Mouse (Mus musculus): Measurements from ENCODE around the gene Tspan4.

Gene Tspan4

GRCm38 (mm10) chr7:141475011-141475804 lies at the start of gene Tspan4, which contains the start of gene Polr2l:
TSS of gene Tspan4 (plus strand) at chr7:141475240.
TSS of gene Polr2l (minus strand) at chr7:141475132.
- DNase-seq (ENCODE audit: low spot score), result peak; percentile 89

GRCm38 (mm10) chr7:141426948-141427730 lies 47.9 kb upstream of the Tspan4 start:
- DNase-seq (ENCODE audit: low spot score), result no peak

DNA sequence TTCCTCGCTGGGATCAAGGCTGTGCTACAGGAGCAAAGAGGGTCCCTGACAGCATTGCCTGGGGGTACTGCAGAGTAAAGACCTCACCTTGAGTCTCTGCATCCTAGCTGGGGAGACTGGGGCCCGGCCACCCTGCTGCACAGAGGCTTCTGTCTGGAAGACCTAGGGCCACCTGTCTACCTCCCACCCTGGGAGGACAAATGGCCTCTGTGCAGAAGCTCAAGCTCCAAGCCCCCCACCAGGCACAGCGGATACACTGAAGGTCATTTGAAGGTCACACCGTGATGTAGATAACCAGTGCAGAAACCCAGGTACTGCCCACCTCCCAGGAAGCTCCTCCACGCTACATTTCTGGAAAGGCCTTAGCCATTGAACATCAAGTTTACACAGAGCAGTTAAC lies 46.3 kb upstream of the Tspan4 start:
- DNase-seq (ENCODE audit: low spot score), result no peak

GRCm38 (mm10) chr7:141429310-141429709 lies 45.7 kb upstream of the Tspan4 start, which contains the start of gene Cend1:
TSS of gene Cend1 (minus strand) at chr7:141429491.
- DNase-seq (ENCODE audit: low spot score), result peak; percentile 93

- DNase-seq (ENCODE audit: low spot score), result no peak
Measured at GRCm38 (mm10) chr7:141429840-141430584, 45.0 kb upstream of the Tspan4 start.

- no peak for DNase-seq (ENCODE audit: low spot score)
Measured at GRCm38 (mm10) chr7:141430585-141431240, 44.3 kb upstream of the Tspan4 start.

GRCm38 (mm10) chr7:141431434-141432185 lies 43.4 kb upstream of the Tspan4 start:
- DNase-seq (ENCODE audit: low spot score), result no peak

GRCm38 (mm10) chr7:141432186-141432611 lies 42.8 kb upstream of the Tspan4 start:
- DNase-seq (ENCODE audit: low spot score), result no peak

- DNase-seq (ENCODE audit: low spot score), result no peak
Measured at GRCm38 (mm10) chr7:141432741-141433516, 42.1 kb upstream of the Tspan4 start.

DNA sequence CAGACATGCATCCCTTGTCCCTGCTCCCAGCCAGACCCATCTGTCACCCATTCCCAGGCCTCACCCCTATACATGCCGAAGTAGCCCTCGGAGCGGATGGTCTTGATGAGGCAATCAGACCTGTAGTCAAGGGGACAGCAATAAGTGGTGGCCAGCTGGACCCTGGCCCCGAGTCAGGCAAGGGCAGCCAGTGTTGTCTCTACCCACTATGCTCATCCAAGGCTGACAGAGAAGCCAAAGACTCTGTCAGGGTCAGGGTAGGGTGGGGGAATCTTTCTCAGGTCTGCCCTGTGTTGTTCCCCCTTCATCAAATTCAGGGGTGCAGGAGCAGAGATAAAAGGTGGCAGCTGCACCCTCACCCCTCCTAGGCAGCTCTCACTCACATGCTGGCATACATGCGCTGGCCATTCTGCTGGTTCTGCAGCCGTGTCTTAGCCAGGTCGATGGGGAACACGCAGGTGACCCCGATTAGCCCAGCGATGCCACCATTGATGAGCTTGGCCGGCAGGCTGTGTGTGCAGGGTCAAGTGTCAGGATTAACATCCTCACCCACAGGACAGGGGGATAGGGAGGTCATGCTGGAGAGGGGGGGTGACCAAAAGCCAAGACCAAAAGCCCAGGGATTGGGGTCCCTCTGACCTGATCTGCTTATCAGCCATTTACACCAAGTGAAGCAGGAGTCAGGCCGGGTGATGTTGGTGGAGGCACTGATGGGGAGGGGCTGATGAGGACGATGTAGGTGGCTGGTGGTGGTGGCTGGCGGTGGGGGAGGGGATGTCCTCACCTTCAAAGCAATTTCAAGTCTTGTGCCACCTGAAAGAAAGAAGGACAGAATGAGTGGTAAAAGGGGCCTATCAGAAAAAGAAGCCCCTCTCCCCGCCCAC lies 41.3 kb upstream of the Tspan4 start:
- DNase-seq (ENCODE audit: low spot score), result no peak

DNA sequence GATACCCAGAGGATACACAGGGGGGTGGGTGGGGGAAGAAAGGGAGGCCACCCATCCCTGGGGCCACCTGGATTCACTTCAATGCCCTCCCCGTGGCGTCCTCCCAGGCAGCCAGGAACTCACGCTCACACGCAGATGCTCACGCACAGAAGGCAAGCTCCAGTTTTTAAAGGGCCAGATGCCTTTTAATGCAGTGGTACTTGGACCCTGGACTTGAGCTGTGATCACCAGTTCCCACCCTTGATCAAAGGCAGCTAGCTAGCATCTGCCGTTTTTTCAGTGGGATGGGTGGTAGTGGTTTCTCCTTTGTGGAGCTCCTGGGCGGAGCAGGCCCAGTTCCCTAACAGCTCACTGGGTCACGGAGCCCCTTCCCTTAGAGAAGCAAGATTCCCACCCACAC lies 40.6 kb upstream of the Tspan4 start:
- no peak for DNase-seq (ENCODE audit: low spot score)

DNA sequence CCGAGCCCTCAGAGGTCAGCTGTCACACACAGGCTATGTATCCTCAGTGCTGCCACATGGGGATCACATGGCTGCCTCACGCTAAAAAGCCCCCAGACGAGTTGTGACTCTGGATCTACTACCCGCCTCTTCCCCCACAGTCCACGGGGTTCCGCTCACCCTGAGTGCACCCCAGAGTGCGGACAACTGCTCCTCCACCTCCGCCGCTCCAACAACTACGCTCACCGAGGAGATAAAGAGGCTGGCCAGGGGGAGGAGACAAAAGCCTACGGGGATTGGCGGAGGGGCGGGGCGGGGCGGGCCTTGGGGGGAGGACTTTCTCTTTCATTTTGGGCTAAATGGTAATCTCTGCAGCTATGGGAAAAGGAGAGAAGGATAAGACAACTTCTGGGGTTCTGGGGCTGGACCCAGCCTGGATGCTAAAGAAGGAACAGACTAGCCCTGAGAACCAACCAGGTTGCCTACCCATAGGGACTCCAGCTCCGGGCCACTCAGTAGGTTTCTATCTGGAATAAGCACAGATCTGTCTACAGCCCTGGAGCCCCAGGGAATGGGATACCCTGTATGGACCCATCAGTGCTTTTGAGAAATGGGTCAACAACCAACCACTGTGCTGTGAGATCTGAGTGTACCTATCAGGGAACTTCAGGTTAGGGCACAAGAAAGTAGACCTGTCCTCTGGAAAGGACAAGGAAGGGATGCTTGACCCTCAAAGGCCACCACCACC lies 39.7 kb upstream of the Tspan4 start:
- DNase-seq (ENCODE audit: low spot score), result peak; percentile 59

DNA sequence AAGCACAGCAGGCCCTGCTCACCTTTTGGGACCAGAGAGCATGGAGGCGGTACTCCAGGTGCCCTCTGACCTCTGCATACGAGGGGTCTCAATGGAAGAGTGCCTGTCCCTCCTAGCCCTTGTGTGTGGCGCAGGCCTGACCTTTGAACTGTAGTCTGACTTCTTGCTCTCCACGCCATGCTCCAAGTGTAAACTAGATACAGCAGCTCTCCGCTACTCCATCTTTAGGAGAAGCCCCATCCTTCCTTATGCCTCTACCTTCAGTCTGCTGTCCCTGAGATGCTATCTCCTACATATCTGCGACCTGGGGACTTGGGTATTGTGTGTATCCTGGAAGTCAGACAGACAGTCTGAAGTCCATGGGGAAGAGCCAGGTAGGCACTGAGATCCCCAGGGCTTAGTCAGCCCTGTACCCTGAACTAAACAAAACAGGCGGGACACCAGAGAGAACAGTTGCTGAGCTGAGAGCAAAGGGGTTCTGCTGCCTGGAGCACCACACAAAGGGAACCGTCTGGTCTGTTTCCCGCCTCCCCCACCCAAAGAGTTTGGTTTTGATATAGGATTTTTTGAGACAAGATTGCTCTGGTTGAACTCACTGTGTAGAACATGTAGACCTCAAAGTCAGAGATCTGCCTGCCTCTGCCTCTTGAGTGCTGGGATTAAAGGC lies 39.1 kb upstream of the Tspan4 start:
- no peak for DNase-seq (ENCODE audit: low spot score)

GRCm38 (mm10) chr7:141436523-141436892 lies 38.5 kb upstream of the Tspan4 start:
- no peak for DNase-seq (ENCODE audit: low spot score)

DNA sequence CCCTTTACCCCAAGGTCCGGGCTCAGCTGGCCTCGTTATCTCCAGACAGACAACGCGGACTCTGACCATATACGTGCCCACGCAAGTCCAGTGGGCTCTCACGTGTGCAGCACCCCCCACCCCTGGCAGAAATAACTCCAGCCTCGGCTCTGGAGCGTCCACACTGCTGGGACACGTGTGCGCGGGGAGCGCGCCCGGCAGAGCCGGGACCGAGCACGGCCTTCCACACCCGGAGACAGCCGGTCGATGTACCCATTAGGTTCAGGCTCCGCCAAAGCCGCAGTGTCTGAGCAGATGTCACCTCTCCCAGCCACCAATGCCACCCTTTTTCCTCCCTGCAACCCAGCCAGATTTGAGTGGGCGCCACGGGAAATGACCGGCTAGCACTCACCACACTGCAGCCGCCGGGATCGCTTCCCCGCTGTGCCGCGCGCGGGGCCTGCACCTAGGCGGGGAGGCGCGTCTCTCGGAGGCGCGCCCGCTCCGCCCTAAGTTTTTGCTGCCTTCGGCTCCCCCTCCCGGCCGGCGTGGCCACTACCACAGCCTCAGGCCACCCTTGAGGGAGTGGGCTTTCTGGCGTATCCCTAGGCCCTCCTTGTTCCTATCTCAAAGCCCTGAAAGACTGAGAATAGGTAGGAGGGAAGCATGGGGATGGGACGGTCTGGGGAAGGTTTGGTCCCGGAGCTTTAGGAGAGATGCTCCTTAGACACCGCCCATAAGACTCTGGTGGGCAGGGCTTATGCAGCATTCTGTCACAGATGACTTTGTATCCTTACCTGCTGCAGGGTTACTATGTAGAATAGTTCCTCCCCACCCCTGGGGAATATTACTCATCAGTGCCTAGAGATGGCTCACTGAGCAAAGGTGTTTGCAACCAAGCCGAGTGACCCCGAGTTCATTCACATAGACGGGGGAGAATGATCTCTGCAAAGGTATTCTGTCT lies 37.6 kb upstream of the Tspan4 start, which contains the start of gene Slc25a22:
TSS of gene Slc25a22 (minus strand) at position 715 of the 943 bp plus-strand sequence.
- DNase-seq (ENCODE audit: low spot score), result peak; percentile 86

- no peak for DNase-seq (ENCODE audit: low spot score)
Measured at GRCm38 (mm10) chr7:141438201-141438968, 36.7 kb upstream of the Tspan4 start.

Data from MN1 (cell line).